Mouse (Mus musculus): ENCODE measurements at regions not wholly inside any gene's neighbourhood (a gene's known extent, or its start where the extent isn't known, plus 50 kb on each side); places are given as distances from the start of the nearest gene placed in this dataset.

GRCm38 (mm10) chr15:62808087-62808808, 1036.7 kb downstream of the Gsdmc2 start:
- no peak overlapping the region for H3K27ac ChIP-seq (ENCODE audit: insufficient read depth, low read length)
- DNase-seq (ENCODE audit: low read depth in 1 of 2, low spot score in 2 of 2), result no peak
- no peaks in the 10 kb centered on the region for H3K36me3 ChIP-seq (ENCODE audit: control insufficient read depth, insufficient read depth, low read length)
- H3K4me1 ChIP-seq (ENCODE audit: control insufficient read depth, insufficient read depth, insufficient read length), result peaks cover 12% of the 10 kb centered on the region
- no peaks in the 10 kb centered on the region for H3K27me3 ChIP-seq (ENCODE audit: control insufficient read depth, insufficient read depth, low read length)
- H3K4me3 ChIP-seq (ENCODE audit: extremely low read depth, insufficient read depth, insufficient read length), result no peak overlapping the region
- TF ChIP-seq CTCF (IDR thresholded peaks at IDR 0.05; ENCODE audit: extremely low read depth, insufficient read depth, insufficient read length, insufficient replicate concordance) (no peak), POLR2A (IDR thresholded peaks at IDR 0.05; ENCODE audit: low read depth, low read length) (no peak)
- WGBS, result 45% methylated on average over 4 of the region's 4 CpGs

- Histone ChIP-seq H3K4me1 (ENCODE audit: control insufficient read depth, insufficient read depth, insufficient read length) (peaks cover 12% of the 10 kb centered on the region), H3K27me3 (ENCODE audit: control insufficient read depth, insufficient read depth, low read length) (no peaks in the 10 kb centered on the region), H3K27ac (ENCODE audit: insufficient read depth, low read length) (no peak overlapping the region), H3K4me3 (ENCODE audit: extremely low read depth, insufficient read depth, insufficient read length) (no peak overlapping the region), H3K36me3 (ENCODE audit: control insufficient read depth, insufficient read depth, low read length) (no peaks in the 10 kb centered on the region)
- 4% methylated on average over 1 of the region's 1 CpGs for WGBS
- DNase-seq (ENCODE audit: low read depth in 1 of 2, low spot score in 2 of 2), result peak in 1 of 2 experiments; percentile 15
- no peak for TF ChIP-seq POLR2A (IDR thresholded peaks at IDR 0.05; ENCODE audit: low read depth, low read length)
- no peak for TF ChIP-seq CTCF (IDR thresholded peaks at IDR 0.05; ENCODE audit: extremely low read depth, insufficient read depth, insufficient read length, insufficient replicate concordance)
Measured at GRCm38 (mm10) chr15:62807364-62807763, 1037.6 kb downstream of the Gsdmc2 start.

- no peak overlapping the region for H3K27ac ChIP-seq (ENCODE audit: insufficient read depth, low read length)
- H3K36me3 ChIP-seq (ENCODE audit: control insufficient read depth, insufficient read depth, low read length), result no peaks in the 10 kb centered on the region
- DNase-seq (ENCODE audit: low read depth in 1 of 2, low spot score in 2 of 2), result no peak
- H3K4me3 ChIP-seq (ENCODE audit: extremely low read depth, insufficient read depth, insufficient read length), result no peak overlapping the region
- no peak for TF ChIP-seq CTCF (IDR thresholded peaks at IDR 0.05; ENCODE audit: extremely low read depth, insufficient read depth, insufficient read length, insufficient replicate concordance)
- no peak for TF ChIP-seq POLR2A (IDR thresholded peaks at IDR 0.05; ENCODE audit: low read depth, low read length)
- no peaks in the 10 kb centered on the region for H3K27me3 ChIP-seq (ENCODE audit: control insufficient read depth, insufficient read depth, low read length)
- H3K4me1 ChIP-seq (ENCODE audit: control insufficient read depth, insufficient read depth, insufficient read length), result peaks cover 4% of the 10 kb centered on the region; the same call in 1 of the 2 replicates
Measured at GRCm38 (mm10) chr15:62802770-62803169, 1042.2 kb downstream of the Gsdmc2 start.

DNA sequence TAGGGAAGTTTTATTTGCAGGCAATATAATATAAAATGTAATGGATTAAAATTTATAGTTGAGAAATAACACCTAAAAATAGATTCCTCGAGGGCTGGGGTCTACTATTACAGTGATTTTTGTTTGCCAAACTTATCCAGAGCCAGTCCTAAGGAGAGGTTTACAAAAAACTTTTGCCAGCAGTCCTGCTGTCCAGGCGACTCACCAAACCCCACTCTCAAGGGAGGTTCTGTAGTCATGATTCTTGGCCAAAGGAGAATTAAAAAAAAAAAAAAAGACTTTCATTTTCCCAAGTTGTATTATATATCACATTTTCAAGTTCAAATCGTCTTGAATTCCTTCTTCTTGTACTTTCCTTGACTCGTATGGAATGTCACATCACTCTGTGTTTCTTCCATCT, 1046.2 kb downstream of the Gsdmc2 start:
- TF ChIP-seq CTCF (IDR thresholded peaks at IDR 0.05; ENCODE audit: extremely low read depth, insufficient read depth, insufficient read length, insufficient replicate concordance), result no peak
- TF ChIP-seq POLR2A (IDR thresholded peaks at IDR 0.05; ENCODE audit: low read depth, low read length), result no peak
- no peaks in the 10 kb centered on the region for H3K4me1 ChIP-seq (ENCODE audit: control insufficient read depth, insufficient read depth, insufficient read length)
- WGBS, result 85% methylated on average over 4 of the region's 4 CpGs

DNA sequence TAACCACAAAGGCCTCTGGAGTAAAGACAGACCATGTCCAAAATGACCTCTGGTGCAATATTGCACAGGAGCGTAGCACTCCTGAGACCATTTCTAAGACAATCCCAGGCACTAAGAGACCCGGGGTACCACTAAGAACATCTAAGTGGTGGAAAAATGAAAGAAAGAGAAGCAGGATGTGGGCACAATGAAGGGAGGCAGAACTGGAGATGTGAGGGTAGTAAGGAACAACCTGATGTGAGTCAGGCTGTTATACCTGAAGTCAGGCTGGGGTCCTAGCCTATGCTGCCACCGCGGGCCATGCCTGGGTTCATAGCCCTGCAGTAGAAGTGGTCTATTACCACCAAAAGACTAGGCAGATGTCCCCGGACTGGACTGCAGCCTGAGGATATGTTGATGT, 1051.4 kb downstream of the Gsdmc2 start:
- DNase-seq (ENCODE audit: low read depth in 1 of 2, low spot score in 2 of 2), result no peak
- Histone ChIP-seq H3K27me3 (ENCODE audit: control insufficient read depth, insufficient read depth, low read length) (no peaks in the 10 kb centered on the region), H3K27ac (ENCODE audit: insufficient read depth, low read length) (no peak overlapping the region), H3K4me3 (ENCODE audit: extremely low read depth, insufficient read depth, insufficient read length) (no peak overlapping the region), H3K4me1 (ENCODE audit: control insufficient read depth, insufficient read depth, insufficient read length) (no peaks in the 10 kb centered on the region), H3K36me3 (ENCODE audit: control insufficient read depth, insufficient read depth, low read length) (no peaks in the 10 kb centered on the region)
- TF ChIP-seq POLR2A (IDR thresholded peaks at IDR 0.05; ENCODE audit: low read depth, low read length), result no peak
- TF ChIP-seq CTCF (IDR thresholded peaks at IDR 0.05; ENCODE audit: extremely low read depth, insufficient read depth, insufficient read length, insufficient replicate concordance), result no peak
- 89% methylated on average over 5 of the region's 5 CpGs for WGBS

More for the DNA sequence above, 1046.2 kb downstream of the Gsdmc2 start:
- no peaks in the 10 kb centered on the region for H3K27me3 ChIP-seq (ENCODE audit: control insufficient read depth, insufficient read depth, low read length)
- no peak for DNase-seq (ENCODE audit: low read depth in 1 of 2, low spot score in 2 of 2)
- no peak overlapping the region for H3K27ac ChIP-seq (ENCODE audit: insufficient read depth, low read length)
- H3K4me3 ChIP-seq (ENCODE audit: extremely low read depth, insufficient read depth, insufficient read length), result no peak overlapping the region
- no peaks in the 10 kb centered on the region for H3K36me3 ChIP-seq (ENCODE audit: control insufficient read depth, insufficient read depth, low read length)

- H3K27me3 ChIP-seq (ENCODE audit: control insufficient read depth, insufficient read depth, low read length), result no peaks in the 10 kb centered on the region
- no peak for DNase-seq (ENCODE audit: low read depth in 1 of 2, low spot score in 2 of 2)
- no peak overlapping the region for H3K4me3 ChIP-seq (ENCODE audit: extremely low read depth, insufficient read depth, insufficient read length)
- no peaks in the 10 kb centered on the region for H3K36me3 ChIP-seq (ENCODE audit: control insufficient read depth, insufficient read depth, low read length)
- H3K27ac ChIP-seq (ENCODE audit: insufficient read depth, low read length), result no peak overlapping the region
- WGBS, result 51% methylated on average over 1 of the region's 1 CpGs
- TF ChIP-seq POLR2A (IDR thresholded peaks at IDR 0.05; ENCODE audit: low read depth, low read length), result no peak
- no peak for TF ChIP-seq CTCF (IDR thresholded peaks at IDR 0.05; ENCODE audit: extremely low read depth, insufficient read depth, insufficient read length, insufficient replicate concordance)
- H3K4me1 ChIP-seq (ENCODE audit: control insufficient read depth, insufficient read depth, insufficient read length), result no peaks in the 10 kb centered on the region
Measured at GRCm38 (mm10) chr15:62792084-62792483, 1052.9 kb downstream of the Gsdmc2 start.

DNA sequence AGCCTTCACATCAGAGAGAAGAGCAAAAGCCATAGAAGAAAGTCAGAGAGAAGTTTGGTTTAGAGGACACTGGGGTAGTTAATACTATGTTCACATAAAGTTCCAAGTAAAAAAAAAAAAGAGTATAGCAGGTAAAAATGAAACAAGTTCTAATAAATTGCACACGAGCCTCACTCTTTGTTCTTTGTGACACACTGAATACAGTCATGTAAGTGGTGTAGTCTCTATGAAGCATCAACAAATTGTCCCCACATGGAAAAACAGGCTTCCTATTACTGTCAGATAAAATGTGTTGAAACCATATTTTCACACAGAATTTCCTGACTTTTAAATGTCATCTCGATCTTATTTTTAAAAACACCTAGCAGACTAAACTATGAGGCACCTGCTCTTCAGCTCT, 1057.2 kb downstream of the Gsdmc2 start:
- no peaks in the 10 kb centered on the region for H3K4me1 ChIP-seq (ENCODE audit: control insufficient read depth, insufficient read depth, insufficient read length)
- no peaks in the 10 kb centered on the region for H3K27me3 ChIP-seq (ENCODE audit: control insufficient read depth, insufficient read depth, low read length)
- TF ChIP-seq CTCF (IDR thresholded peaks at IDR 0.05; ENCODE audit: extremely low read depth, insufficient read depth, insufficient read length, insufficient replicate concordance) (no peak), POLR2A (IDR thresholded peaks at IDR 0.05; ENCODE audit: low read depth, low read length) (no peak)

More for the DNA sequence above, 1057.2 kb downstream of the Gsdmc2 start:
- no peak overlapping the region for H3K4me3 ChIP-seq (ENCODE audit: extremely low read depth, insufficient read depth, insufficient read length)
- 81% methylated on average over 2 of the region's 2 CpGs for WGBS
- H3K36me3 ChIP-seq (ENCODE audit: control insufficient read depth, insufficient read depth, low read length), result no peaks in the 10 kb centered on the region
- no peak for DNase-seq (ENCODE audit: low read depth in 1 of 2, low spot score in 2 of 2)
- no peak overlapping the region for H3K27ac ChIP-seq (ENCODE audit: insufficient read depth, low read length)

All from spleen, adult 2 months (tissue).